Mouse (Mus musculus): Measurements from ENCODE around the gene Inpp5d.

- TF ChIP-seq CTCF (IDR thresholded peaks at IDR 0.05), result no peak
- no peak for TF ChIP-seq EP300 (IDR thresholded peaks at IDR 0.05)
Observed at GRCm38 (mm10) chr1:87723351-87723750, 103.2 kb downstream of the Inpp5d start.
